Mouse (Mus musculus) neural tube, embryonic 10.5 days (tissue): Measurements from ENCODE around the gene Elf2.

Experiments used
- DNase-seq: peaks from one replicate; pipeline ENCODE4 v3.0.0-alpha.2; 2017; ENCODE audit warnings: low spot score; ENCODE audit errors: extremely low spot score

Gene Elf2

GRCm38 (mm10) chr3:51281727-51282126 is 58.7 kb downstream of the Elf2 start:
- no peak for DNase-seq

GRCm38 (mm10) chr3:51278433-51278832 is 62.0 kb downstream of the Elf2 start:
- no peak for DNase-seq

GRCm38 (mm10) chr3:51277201-51278150 is 63.0 kb downstream of the Elf2 start:
- DNase-seq, result peak; percentile 85

- DNase-seq, result no peak
Observed at GRCm38 (mm10) chr3:51276421-51277111, 63.9 kb downstream of the Elf2 start.

- DNase-seq, result peak; percentile 97
Observed at GRCm38 (mm10) chr3:51275956-51276398, 64.5 kb downstream of the Elf2 start.

GRCm38 (mm10) chr3:51270069-51270817 is 70.2 kb downstream of the Elf2 start:
- DNase-seq, result no peak

GRCm38 (mm10) chr3:51268434-51268833 is 72.0 kb downstream of the Elf2 start:
- DNase-seq, result no peak

GRCm38 (mm10) chr3:51262942-51263341 is 77.5 kb downstream of the Elf2 start:
- DNase-seq, result no peak

GRCm38 (mm10) chr3:51258070-51258469 is 82.4 kb downstream of the Elf2 start:
- no peak for DNase-seq

GRCm38 (mm10) chr3:51256450-51256849 is 84.0 kb downstream of the Elf2 start:
- no peak for DNase-seq

- no peak for DNase-seq
Observed at GRCm38 (mm10) chr3:51254784-51255183, 85.7 kb downstream of the Elf2 start.

GRCm38 (mm10) chr3:51252689-51253402 is 87.6 kb downstream of the Elf2 start:
- DNase-seq, result no peak

GRCm38 (mm10) chr3:51252223-51252622 is 88.2 kb downstream of the Elf2 start:
- no peak for DNase-seq

GRCm38 (mm10) chr3:51251057-51251456 is 89.4 kb downstream of the Elf2 start:
- DNase-seq, result no peak

GRCm38 (mm10) chr3:51249866-51250265 is 90.6 kb downstream of the Elf2 start:
- DNase-seq, result no peak

GRCm38 (mm10) chr3:51249460-51249859 is 91.0 kb downstream of the Elf2 start:
- DNase-seq, result no peak

GRCm38 (mm10) chr3:51248600-51248999 is 91.9 kb downstream of the Elf2 start:
- no peak for DNase-seq

- no peak for DNase-seq
Observed at GRCm38 (mm10) chr3:51247704-51248103, 92.8 kb downstream of the Elf2 start.

GRCm38 (mm10) chr3:51239541-51239940 is 100.9 kb downstream of the Elf2 start:
- DNase-seq, result no peak

GRCm38 (mm10) chr3:51238515-51238914 is 101.9 kb downstream of the Elf2 start:
- no peak for DNase-seq

GRCm38 (mm10) chr3:51234752-51235055 is 105.8 kb downstream of the Elf2 start:
- no peak for DNase-seq
